Mouse (Mus musculus): ENCODE data around the gene Fzd4.

Fzd4 gene

DNA sequence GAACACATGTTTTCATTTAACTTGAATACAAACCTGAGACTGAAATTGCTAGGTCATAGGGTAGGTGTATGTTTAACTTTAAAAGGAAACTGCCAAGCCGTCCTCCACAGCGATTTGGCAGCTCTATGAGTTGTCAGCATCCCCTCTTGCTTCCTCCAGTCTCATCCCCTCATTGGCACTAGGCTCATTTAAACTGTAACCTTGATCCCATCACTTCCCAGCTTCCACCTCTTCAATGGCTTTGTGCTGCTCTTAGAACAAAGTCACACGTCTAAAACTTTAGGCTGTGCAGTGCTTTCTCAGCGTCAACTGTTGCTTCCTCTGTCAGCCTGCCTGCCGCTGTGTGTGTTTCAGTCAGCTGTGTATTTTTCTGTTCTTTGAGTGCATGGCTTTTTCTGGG lies 22.9 kb downstream of the Fzd4 start:
- no peak for ATAC-seq (ENCODE audit: low TSS enrichment)

DNA sequence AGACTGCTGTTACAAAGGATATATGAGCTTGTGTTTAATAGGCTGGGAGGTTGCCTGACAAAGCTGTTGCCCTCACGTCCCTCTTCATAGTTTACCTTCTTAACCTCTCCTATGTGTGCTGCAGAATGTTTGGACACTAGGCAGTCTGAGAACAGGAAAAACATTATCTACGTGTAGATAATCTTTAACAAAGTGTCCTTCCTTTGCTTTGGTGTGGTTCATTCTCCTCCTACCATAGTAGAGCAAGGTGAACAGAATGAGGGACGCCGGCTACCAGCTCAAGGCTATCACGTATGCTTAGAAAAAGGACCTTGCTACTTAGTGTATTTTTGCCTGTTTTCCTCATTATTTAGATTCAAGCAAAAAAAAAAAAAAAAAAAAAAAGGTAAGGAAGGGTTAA lies 24.6 kb downstream of the Fzd4 start:
- no peak for ATAC-seq (ENCODE audit: low TSS enrichment)

DNA sequence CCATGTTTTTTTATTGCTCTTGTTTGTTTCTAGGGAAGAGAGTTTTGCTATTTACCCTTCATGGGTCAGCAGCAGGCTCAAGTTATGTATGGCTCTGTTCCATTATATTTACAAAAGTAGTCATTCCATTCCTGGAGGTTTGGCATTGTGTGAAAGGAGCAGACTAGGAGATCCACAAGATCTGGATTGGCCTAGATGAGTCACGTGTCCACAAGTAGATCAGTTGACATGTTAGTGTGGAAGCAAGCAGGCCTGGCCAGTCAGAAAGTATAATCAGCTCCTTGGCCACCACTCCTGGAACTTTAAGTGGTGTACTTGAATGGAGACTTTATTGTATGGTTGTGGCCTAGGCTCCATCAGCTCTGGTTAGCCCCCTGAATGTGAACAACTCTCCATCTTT lies 25.2 kb downstream of the Fzd4 start:
- ATAC-seq (ENCODE audit: low TSS enrichment): no peak

DNA sequence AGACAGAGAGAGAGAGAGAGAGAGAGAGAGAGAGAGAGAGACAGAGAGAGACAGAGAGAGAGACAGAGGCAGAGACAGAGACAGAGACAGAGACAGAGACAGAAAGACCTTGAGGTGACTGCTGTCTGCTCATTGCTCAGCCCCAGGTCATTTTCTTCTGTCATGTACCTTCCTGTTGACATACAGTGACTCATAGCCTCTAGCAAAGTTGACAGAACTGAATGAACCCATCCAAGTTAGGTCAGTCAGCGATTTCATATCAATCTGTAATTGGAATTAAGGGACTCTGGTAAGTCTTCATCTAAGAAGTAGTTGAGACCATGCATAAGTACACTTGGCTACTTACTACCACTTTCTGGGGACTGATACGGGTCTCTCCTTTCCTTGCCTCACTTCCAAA lies 27.0 kb downstream of the Fzd4 start:
- ATAC-seq (ENCODE audit: low TSS enrichment): no peak

DNA sequence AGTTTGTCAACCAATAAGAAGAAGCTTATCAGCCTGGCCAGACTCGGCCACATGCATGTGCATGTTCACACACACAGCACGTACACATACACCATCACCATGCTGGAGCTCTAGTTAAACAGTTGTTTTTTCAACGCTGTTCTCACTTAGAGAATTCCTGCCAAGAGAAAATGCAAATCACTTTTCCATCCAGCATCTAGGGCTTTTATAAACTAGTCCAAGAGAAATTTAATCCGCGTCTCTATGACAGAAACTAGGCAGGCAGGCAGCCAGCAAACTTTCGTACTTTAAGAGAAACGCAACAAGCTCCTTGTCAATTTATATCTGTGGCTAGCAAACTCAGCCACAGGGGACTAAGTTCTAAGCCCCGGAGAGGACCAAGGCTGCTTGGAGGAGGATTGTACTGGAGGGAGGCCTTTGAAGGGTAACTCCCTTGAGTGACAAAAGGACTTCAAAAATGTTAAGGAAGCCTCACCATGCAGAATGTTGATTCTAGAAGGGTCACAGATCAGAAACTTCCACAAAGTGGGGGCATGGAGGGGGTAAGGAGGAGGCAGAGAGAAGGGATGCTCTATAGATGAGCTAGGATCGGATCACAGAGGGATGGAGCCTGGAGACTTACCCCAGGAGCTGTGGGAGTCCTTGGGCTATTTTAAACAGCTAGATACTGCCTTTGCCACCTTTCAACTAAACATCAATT lies 29.2 kb downstream of the Fzd4 start:
- ATAC-seq (ENCODE audit: low TSS enrichment): peak; percentile 88

DNA sequence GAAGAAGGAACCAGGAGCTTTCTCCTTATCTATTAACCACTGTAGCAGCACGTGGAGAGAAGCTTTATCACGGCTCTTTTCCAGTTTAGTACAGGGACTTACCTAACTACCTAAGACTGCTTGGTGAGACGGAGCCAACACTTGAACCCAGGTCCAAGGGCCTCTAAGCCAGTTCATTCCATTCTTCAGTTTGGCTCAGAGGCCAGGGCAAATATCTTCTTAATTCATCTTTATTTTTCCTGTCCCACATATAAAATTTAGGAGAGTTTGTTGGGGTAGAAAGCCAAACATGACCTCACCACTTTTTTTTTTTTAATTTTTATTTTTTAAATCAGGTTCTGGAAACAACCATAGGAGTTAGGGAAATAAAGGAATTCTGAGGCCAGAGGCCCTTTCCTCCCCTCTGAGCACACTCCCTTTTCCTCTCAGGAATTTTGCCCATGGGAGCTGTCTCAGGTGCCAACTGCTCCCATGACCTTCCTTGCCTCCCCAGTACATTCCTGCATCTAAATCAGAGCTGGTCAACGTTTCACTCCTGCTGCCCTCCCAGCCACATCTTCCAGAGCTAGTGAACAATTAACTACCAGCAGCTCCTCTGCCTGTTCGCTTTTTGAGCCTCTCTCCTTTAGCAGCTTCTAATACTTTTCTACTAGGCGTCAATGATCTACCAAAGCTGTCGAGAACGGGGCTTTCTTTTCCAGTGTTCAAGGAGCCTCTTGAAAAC lies 29.9 kb downstream of the Fzd4 start:
- ATAC-seq (ENCODE audit: low TSS enrichment): no peak

DNA sequence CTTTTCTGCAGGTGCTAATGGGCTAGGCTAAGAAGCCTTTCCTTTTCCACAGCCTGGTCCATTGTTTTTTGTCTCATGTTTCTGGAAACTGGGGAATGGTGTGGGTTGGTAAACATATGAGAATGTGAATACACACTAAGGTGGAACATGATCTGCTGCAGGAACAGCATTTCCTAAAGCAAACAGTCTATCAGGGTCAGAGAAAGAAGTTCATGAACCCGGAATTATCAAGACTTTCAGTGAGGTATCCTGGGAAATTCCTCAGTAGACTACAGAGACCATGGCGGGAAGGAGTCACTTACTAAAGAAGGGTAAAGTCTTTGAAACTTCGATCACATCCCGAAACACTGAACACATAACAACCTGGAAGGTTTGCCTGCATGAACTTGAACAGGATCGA lies 32.2 kb downstream of the Fzd4 start:
- ATAC-seq (ENCODE audit: low TSS enrichment): no peak

DNA sequence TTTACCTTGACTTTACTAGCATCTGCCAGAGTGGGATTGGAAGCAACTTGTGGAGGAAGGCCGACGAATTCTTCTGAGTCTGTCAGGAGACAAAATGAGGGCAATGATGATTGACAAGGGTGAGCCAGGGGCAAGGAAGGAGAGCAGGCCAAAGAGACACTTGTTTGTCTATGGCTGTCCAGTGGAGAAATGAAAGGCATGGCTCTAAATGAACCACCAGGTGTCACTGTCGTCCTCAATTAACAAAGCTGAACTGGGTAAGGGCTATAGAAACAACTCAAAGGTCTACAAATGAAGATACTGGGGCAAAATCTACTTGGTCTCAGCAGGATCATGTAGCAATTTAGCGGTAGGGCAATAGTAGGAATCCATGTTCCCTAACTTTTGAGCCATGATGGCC lies 33.4 kb downstream of the Fzd4 start:
- peak; percentile 79 for ATAC-seq (ENCODE audit: low TSS enrichment)

DNA sequence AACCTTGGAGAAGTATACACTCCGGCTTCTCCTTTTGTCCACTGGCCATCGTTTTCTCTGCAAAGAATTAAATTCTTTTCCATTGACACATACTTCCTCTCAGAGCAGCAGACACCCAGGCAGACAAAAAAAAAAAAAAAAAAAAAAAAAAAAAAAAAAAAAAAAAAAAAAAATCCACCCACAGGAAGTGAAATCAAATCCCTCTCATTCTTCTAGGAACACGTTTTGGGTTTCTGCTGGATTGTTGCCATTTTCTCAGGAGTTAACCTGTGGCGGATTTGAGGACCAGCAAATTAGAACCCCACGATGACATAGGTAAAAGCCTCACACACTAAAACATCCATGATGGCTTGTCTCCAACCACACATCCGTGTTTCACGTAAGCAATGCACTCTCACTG lies 37.1 kb downstream of the Fzd4 start:
- no peak for ATAC-seq (ENCODE audit: low TSS enrichment)

DNA sequence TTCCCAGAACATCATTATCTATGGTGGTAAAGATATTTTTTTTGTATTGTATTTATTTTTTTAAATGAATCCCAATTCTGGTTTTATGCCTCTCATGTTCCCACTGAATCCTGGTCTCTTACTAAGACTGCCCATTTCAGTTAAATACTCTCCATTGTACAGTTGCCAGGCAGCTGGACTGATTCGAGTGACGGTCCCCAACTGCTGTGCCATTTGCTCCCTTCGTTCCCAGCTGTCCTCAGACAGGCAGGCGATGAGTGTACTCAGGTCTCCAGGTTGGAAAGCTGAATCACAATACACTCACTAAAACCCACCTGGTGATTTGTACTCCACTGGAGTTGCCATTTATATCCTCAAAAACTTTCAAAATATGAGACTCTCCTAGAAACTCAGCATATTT lies 38.1 kb downstream of the Fzd4 start:
- ATAC-seq (ENCODE audit: low TSS enrichment): no peak

DNA sequence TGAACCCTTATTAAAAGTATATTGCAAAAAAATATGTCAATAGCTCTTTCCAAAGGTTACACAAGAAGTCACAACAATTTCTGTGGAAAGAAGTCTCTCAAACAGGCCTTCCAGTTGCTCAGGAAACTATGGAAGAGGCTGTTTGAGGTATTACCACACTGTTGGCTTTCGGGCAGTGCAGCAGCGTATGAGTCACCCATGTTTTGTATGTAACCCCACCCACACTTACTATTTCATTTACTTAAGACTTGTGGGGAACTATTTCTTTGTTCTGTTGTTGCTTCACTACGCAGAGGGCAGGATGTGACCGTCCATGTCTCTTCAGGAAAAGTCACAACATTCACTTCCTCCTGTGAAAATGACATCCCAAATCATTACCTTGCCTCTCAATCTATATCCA lies 41.0 kb downstream of the Fzd4 start:
- no peak for ATAC-seq (ENCODE audit: low TSS enrichment)

DNA sequence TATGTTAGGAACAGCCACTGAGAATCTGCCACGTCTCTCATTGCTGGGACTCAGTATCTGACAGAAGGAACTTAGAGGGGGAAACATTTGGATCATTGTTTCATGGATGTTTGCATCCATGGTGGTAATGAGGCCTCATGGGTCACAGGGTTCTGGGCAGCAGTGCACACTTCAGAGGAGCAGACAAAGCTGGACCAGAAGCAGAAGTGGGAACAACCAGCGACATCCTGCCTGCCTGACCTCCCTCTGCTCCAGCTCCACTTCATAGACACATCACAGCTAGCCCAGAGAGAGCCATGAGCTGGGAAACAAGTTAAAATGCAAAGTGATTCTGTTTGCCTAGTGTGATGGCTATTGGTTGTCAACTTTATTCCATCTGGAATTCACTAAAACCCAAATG lies 46.2 kb downstream of the Fzd4 start:
- ATAC-seq (ENCODE audit: low TSS enrichment): no peak

DNA sequence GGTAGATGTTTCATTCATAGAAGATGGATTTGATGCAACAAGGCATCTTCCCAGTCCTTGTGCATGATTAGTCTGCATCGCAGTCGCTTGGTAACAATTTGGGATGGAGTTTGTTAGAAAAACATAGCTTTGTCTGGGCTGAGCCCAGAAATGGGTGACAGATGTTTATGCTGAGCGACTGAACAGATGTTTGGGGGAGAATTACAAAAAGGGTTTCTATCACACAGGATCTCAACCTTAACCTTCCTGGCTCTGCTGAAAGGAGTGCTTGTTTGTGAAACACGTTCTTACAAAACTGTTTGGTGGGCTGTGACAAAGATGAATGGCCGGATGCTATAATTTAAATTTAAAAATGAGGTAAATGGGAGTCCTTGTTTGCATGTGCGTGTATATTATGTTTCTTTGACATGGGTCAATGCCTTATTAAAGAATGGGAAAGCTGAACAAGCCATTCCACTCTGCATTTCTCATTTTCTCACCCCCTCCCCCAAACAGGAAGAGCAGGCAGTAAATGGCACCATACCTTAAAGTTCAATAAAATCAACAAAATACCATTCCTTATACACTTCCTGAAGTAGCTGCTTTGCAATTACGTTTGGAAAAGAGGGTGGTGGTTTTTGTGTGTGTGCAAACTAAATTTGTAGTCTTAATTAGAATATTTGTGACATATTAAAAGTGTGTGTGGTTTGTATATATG lies 52.4 kb downstream of the Fzd4 start:
- ATAC-seq (ENCODE audit: low TSS enrichment): no peak

DNA sequence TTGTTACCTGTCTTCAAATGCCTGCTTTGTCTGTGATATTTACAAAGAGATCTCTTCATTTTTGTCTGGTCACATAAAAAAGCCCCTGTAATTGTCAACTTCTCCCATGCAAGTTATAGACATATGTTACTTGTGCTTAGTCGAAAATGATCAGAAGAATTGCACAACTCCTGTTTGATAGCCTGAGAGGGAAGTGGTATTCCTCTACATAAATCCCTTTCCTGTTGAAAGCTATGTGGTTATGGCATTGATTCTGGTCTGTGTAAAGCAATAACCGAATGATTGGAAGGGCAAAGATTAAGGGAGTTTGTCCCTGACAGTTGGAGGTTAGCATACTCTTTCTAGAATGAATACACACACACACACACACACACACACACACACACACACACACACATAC lies 55.5 kb downstream of the Fzd4 start:
- ATAC-seq (ENCODE audit: low TSS enrichment): no peak

DNA sequence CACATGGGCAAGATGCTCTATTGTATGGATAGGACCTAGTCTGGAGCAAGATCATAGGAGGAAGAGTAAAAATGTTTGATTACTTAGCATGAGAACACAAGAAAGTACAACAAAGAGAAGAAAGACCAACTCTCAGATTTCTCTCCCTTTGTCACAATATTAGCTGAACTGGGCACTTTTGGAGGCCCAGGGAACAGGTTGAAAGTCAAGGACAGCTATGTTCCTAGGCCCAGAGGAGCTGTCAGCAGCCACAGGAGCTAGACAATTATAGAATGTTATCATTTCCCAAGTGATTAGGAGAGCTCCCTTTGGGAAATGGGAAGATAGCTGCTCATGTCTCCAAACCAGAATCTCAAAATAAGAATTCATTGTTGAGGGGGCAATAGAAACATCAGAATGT lies 56.8 kb downstream of the Fzd4 start:
- no peak for ATAC-seq (ENCODE audit: low TSS enrichment)

DNA sequence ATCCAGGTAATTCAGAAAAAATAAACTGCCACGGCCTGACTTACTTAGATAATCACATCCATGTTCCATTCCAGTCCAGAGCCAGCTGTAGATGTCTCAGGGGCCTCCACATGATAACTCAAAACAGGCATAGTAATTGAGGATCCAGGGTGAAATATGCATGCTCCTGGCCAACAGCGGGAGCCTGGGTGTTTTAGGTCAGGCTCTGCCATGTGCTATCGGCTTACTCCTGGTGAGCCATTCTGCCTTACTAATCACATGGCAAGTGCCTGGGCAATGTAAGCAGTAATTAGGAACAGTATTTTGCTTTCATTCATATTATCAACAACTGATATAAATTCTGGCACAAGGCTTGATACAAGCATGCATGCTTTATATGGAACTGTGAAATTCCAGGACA lies 57.2 kb downstream of the Fzd4 start:
- ATAC-seq (ENCODE audit: low TSS enrichment): no peak

Data from frontal cortex, adult (tissue).